Mouse (Mus musculus) cerebellum, adult 11 months (tissue): ENCODE data around the gene Cgnl1.

Experiments used
- DNase-seq: peaks from one replicate; pipeline ENCODE4 v3.0.0; 2022

Cgnl1 gene

GRCm38 (mm10) chr9:71666432-71666831 is 105.0 kb downstream of the Cgnl1 start:
- no peak for DNase-seq

- DNase-seq: no peak
Measured at GRCm38 (mm10) chr9:71665493-71665892, 105.9 kb downstream of the Cgnl1 start.

GRCm38 (mm10) chr9:71664855-71665254 is 106.5 kb downstream of the Cgnl1 start:
- no peak for DNase-seq

GRCm38 (mm10) chr9:71663421-71664217 is 107.8 kb downstream of the Cgnl1 start:
- no peak for DNase-seq

- DNase-seq: no peak
Measured at GRCm38 (mm10) chr9:71660540-71660939, 110.9 kb downstream of the Cgnl1 start.

GRCm38 (mm10) chr9:71659681-71660080 is 111.7 kb downstream of the Cgnl1 start:
- DNase-seq: no peak

- DNase-seq: no peak
Measured at GRCm38 (mm10) chr9:71657199-71657598, 114.2 kb downstream of the Cgnl1 start.

GRCm38 (mm10) chr9:71654861-71655260 is 116.5 kb downstream of the Cgnl1 start:
- no peak for DNase-seq

- DNase-seq: peak; percentile 70
Measured at GRCm38 (mm10) chr9:71646115-71646514, 125.3 kb downstream of the Cgnl1 start.

- no peak for DNase-seq
Measured at GRCm38 (mm10) chr9:71643611-71644010, 127.8 kb downstream of the Cgnl1 start.

- no peak for DNase-seq
Measured at GRCm38 (mm10) chr9:71642270-71642669, 129.1 kb downstream of the Cgnl1 start.

- DNase-seq: no peak
Measured at GRCm38 (mm10) chr9:71640361-71640927, 131.0 kb downstream of the Cgnl1 start.

GRCm38 (mm10) chr9:71638198-71638597 is 133.2 kb downstream of the Cgnl1 start:
- DNase-seq: no peak

GRCm38 (mm10) chr9:71636854-71637253 is 134.5 kb downstream of the Cgnl1 start:
- DNase-seq: no peak

- DNase-seq: no peak
Measured at GRCm38 (mm10) chr9:71635627-71636026, 135.8 kb downstream of the Cgnl1 start.

- no peak for DNase-seq
Measured at GRCm38 (mm10) chr9:71634916-71635315, 136.5 kb downstream of the Cgnl1 start.

GRCm38 (mm10) chr9:71628921-71629320 is 142.5 kb downstream of the Cgnl1 start:
- no peak for DNase-seq

GRCm38 (mm10) chr9:71628286-71628685 is 143.1 kb downstream of the Cgnl1 start:
- DNase-seq: no peak

GRCm38 (mm10) chr9:71625961-71626360 is 145.4 kb downstream of the Cgnl1 start:
- no peak for DNase-seq

GRCm38 (mm10) chr9:71624793-71625495 is 146.5 kb downstream of the Cgnl1 start:
- DNase-seq: peak; percentile 20

- no peak for DNase-seq
Measured at GRCm38 (mm10) chr9:71623871-71624569, 147.4 kb downstream of the Cgnl1 start.

- no peak for DNase-seq
Measured at GRCm38 (mm10) chr9:71622593-71622992, 148.8 kb downstream of the Cgnl1 start.

- DNase-seq: no peak
Measured at GRCm38 (mm10) chr9:71621968-71622367, 149.4 kb downstream of the Cgnl1 start.
